Comparison of ENCODE assay signal across 8 mouse cellular contexts in the genomic region with DNA sequence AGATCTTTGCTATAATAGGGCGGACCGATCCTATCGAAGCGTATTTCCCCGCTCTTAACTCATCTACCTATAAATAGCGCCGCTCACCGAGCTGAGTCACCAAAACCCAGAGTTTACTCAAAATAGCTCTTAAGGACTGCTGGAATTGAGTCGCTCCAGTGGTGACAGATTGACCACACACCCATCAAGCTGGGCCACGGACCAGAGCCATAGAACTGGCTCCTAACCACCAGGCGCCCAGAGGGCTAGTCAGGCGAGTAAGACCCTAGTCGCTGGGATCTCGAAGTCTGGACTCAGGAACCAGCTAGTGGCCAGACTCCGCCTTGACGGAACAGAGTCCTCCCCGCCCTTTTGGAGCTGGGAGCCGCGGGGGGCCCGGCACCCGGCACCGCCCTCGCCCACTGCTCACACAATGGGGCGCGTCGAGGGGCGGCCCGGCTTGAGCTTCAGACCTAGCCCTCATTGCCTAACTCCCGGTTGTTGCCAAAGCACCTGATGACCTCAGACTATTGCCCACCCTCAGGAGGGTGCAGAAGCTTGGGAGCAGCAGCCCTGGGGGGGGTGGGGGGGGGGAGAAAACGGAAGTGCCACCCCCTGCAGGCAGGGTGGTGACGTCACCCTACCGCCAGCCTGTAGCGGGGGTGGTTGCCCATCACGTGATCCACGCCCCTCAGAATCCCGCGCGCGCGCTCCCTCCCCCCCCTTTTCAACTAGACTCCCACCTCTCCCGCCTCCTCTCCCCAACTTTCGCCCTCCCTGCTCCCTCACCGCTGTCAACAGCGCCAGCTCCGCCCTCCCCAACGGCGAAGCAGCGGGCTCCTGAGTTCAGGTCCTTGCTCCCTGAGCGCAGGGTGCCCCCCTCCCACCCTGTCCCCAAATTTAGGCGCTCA.
DNase-seq lines count a peak whose midpoint lies in the region; ATAC-seq and TF ChIP-seq lines count a peak whose summit lies in the region.

No protein-coding gene starts in this region.

- peak overlapping the region; percentile 87 for H3K27ac ChIP-seq in embryonic facial prominence, embryonic 12.5 days
- peak overlapping the region; percentile 96 for H3K27ac ChIP-seq in kidney, adult 2 months (ENCODE audit: insufficient read depth, low read depth, low read length)
- H3K27ac ChIP-seq in limb, embryonic 12.5 days, result peak overlapping the region; percentile 95
- peak overlapping the region; percentile 89 for H3K27ac ChIP-seq in midbrain, embryonic 14.5 days (replicated peaks; ENCODE audit: low read depth, low read length)
- peak overlapping the region; percentile 96 for H3K27ac ChIP-seq in spleen, adult 2 months (ENCODE audit: insufficient read depth, low read length)

- peak; percentile 44 for TF ChIP-seq POLR2A in kidney, adult 2 months (IDR thresholded peaks at IDR 0.05; ENCODE audit: low read depth, low read length)
- TF ChIP-seq POLR2A in spleen, adult 2 months (IDR thresholded peaks at IDR 0.05; ENCODE audit: low read depth, low read length), result peak; percentile 9; the same call in 1 of the 2 replicates

- peak overlapping the region; percentile 96 for H3K4me2 ChIP-seq in embryonic facial prominence, embryonic 12.5 days (replicated peaks)
- H3K4me2 ChIP-seq in limb, embryonic 12.5 days, result peak overlapping the region; percentile 79
- H3K4me2 ChIP-seq in midbrain, embryonic 14.5 days (ENCODE audit: low read length), result peak overlapping the region; percentile 93

- H3K4me1 ChIP-seq in embryonic facial prominence, embryonic 12.5 days, result peaks cover 21% of the 10 kb centered on the region; the same call in 1 of the 2 replicates
- peaks cover 3% of the 10 kb centered on the region; the same call in 1 of the 2 replicates for H3K4me1 ChIP-seq in kidney, adult 2 months (ENCODE audit: control insufficient read depth, insufficient read depth, low read length)
- peaks cover 45% of the 10 kb centered on the region for H3K4me1 ChIP-seq in limb, embryonic 12.5 days (replicated peaks)
- H3K4me1 ChIP-seq in midbrain, embryonic 14.5 days (ENCODE audit: control insufficient read depth, insufficient read depth, low read length), result peaks cover 4% of the 10 kb centered on the region; the same call in 1 of the 2 replicates
- peaks cover 16% of the 10 kb centered on the region for H3K4me1 ChIP-seq in spleen, adult 2 months (ENCODE audit: control insufficient read depth, insufficient read depth, insufficient read length)

- H3K36me3 ChIP-seq in embryonic facial prominence, embryonic 12.5 days, result no peaks in the 10 kb centered on the region
- H3K36me3 ChIP-seq in kidney, adult 2 months (ENCODE audit: control insufficient read depth, insufficient read depth, low read length), result no peaks in the 10 kb centered on the region; the same call in 1 of the 2 replicates
- H3K36me3 ChIP-seq in limb, embryonic 12.5 days, result peaks cover 4% of the 10 kb centered on the region; the same call in 1 of the 2 replicates
- no peaks in the 10 kb centered on the region for H3K36me3 ChIP-seq in midbrain, embryonic 14.5 days (ENCODE audit: control insufficient read depth, insufficient read depth, low read length)
- H3K36me3 ChIP-seq in spleen, adult 2 months (ENCODE audit: control insufficient read depth, insufficient read depth, low read length), result no peaks in the 10 kb centered on the region; the same call in 1 of the 2 replicates

- DNase-seq in 416B (ENCODE audit: low read depth), result peak; percentile 96
- DNase-seq in adrenal gland, postnatal 36 days, result peak; percentile 92 to 96
- peak; percentile 89 to 93 for DNase-seq in heart, adult 18-20 months
- peak; percentile 93 for DNase-seq in kidney, adult 2 months
- peak; percentile 96 for DNase-seq in midbrain, embryonic 14.5 days
- peak; percentile 63 to 81 for DNase-seq in spleen, adult 2 months (ENCODE audit: low read depth in 1 of 2, low spot score in 2 of 2)

- peaks cover 19% of the 10 kb centered on the region; the same call in 1 of the 2 replicates for H3K27me3 ChIP-seq in embryonic facial prominence, embryonic 12.5 days
- no peaks in the 10 kb centered on the region; the same call in 1 of the 2 replicates for H3K27me3 ChIP-seq in kidney, adult 2 months (replicated peaks; ENCODE audit: control insufficient read depth, insufficient read depth, low read length)
- peaks cover 30% of the 10 kb centered on the region for H3K27me3 ChIP-seq in limb, embryonic 12.5 days
- peaks cover 33% of the 10 kb centered on the region for H3K27me3 ChIP-seq in midbrain, embryonic 14.5 days (ENCODE audit: control insufficient read depth, insufficient read depth, low read length)
- H3K27me3 ChIP-seq in spleen, adult 2 months (ENCODE audit: control insufficient read depth, insufficient read depth, low read length), result 0 out of 2 replicates have a peak, but pooled peaks cover under 1% of the 10 kb centered on the region

- H3K4me3 ChIP-seq in embryonic facial prominence, embryonic 12.5 days, result peak overlapping the region; percentile 71
- peak overlapping the region; percentile 74 for H3K4me3 ChIP-seq in kidney, adult 2 months (ENCODE audit: insufficient read depth, low read depth, low read length)
- peak overlapping the region; percentile 79 for H3K4me3 ChIP-seq in limb, embryonic 12.5 days (replicated peaks)
- H3K4me3 ChIP-seq in midbrain, embryonic 14.5 days (replicated peaks; ENCODE audit: low read depth, low read length), result peak overlapping the region; percentile 82
- peak overlapping the region; percentile 82 for H3K4me3 ChIP-seq in spleen, adult 2 months (ENCODE audit: extremely low read depth, insufficient read depth, insufficient read length)

- peak overlapping the region; percentile 74 for H3K9ac ChIP-seq in embryonic facial prominence, embryonic 12.5 days
- H3K9ac ChIP-seq in limb, embryonic 12.5 days (replicated peaks), result peak overlapping the region; percentile 87
- peak overlapping the region; percentile 76 for H3K9ac ChIP-seq in midbrain, embryonic 14.5 days (replicated peaks; ENCODE audit: low read length)

- under 1% methylated on average over 45 of the region's 50 CpGs for WGBS in embryonic facial prominence, embryonic 12.5 days
- WGBS in kidney, adult 2 months, result 1% methylated on average over 47 of the region's 50 CpGs
- under 1% methylated on average over 43 of the region's 50 CpGs for WGBS in limb, embryonic 12.5 days
- under 1% methylated on average over 50 of the region's 50 CpGs for WGBS in midbrain, embryonic 14.5 days
- 2% methylated on average over 46 of the region's 50 CpGs for WGBS in spleen, adult 2 months

- no peaks in the 10 kb centered on the region for H3K9me3 ChIP-seq in embryonic facial prominence, embryonic 12.5 days
- no peaks in the 10 kb centered on the region for H3K9me3 ChIP-seq in limb, embryonic 12.5 days
- H3K9me3 ChIP-seq in midbrain, embryonic 14.5 days (ENCODE audit: control insufficient read depth, low read length), result no peaks in the 10 kb centered on the region

- no peak; the same call in 1 of the 2 replicates for TF ChIP-seq CTCF in kidney, adult 2 months (conservative IDR thresholded peaks at IDR 0.05; ENCODE audit: insufficient read depth, insufficient read length, low read depth, low read length)
- no peak for TF ChIP-seq CTCF in spleen, adult 2 months (IDR thresholded peaks at IDR 0.05; ENCODE audit: extremely low read depth, insufficient read depth, insufficient read length, insufficient replicate concordance)

- peak; percentile 65 for ATAC-seq in embryonic facial prominence, embryonic 12.5 days (ENCODE audit: insufficient number of reproducible peaks, insufficient read depth, low FRiP score, low TSS enrichment)
- ATAC-seq in limb, embryonic 12.5 days (ENCODE audit: insufficient number of reproducible peaks, insufficient read depth, low FRiP score, low TSS enrichment, low read depth), result peak; percentile 76
- ATAC-seq in midbrain, embryonic 14.5 days (ENCODE audit: low FRiP score, low TSS enrichment), result peak; percentile 80

Comparison
In these comparisons a context has a peak if more than half of its experiments do, and no peak if none do; other contexts are left out.
1. Peak in every context shown above with its lines: DNase-seq, ATAC-seq, H3K4me3 ChIP-seq and H3K27ac ChIP-seq.